Mouse (Mus musculus) limb, embryonic 11.5 days (tissue): ENCODE measurements around the gene Col6a6. TPM values are rescaled to one million over a fixed set of nuclear protein-coding genes. Genes with fewer than 3 reads are reported as not detected.

Experiments
- ATAC-seq: fragments of 200-750 bp; cut with Nextera tagmentation; 2 replicates; pipeline ENCODE4 v1.8.0; 2017; ENCODE audit warnings: low read depth; ENCODE audit not compliant: insufficient number of reproducible peaks, low FRiP score, low TSS enrichment
- DNase-seq: peaks from one replicate; pipeline ENCODE4 v3.0.0-alpha.2; 2015; ENCODE audit warnings: low spot score
- H3K27ac ChIP-seq: fragments of 300-500 bp; sonication (generic); replicated peaks from 2 replicates; pipeline ENCODE4 v1.5.1; 2014; ENCODE audit warnings: low read depth, mild to moderate bottlenecking, low read length
- H3K27me3 ChIP-seq: fragments of 300-500 bp; sonication (generic); 2 replicates; pipeline ENCODE4 v1.6.1; 2014; ENCODE audit warnings: mild to moderate bottlenecking, low read length, mixed read lengths; ENCODE audit not compliant: control insufficient read depth, insufficient read depth
- H3K36me3 ChIP-seq: fragments of 300-500 bp; sonication (generic); 2 replicates; pipeline ENCODE4 v1.6.1; 2014; ENCODE audit warnings: mild to moderate bottlenecking, low read length, moderate library complexity, mixed read lengths; ENCODE audit not compliant: control insufficient read depth, insufficient read depth
- H3K4me1 ChIP-seq: fragments of 300-500 bp; sonication (generic); 2 replicates; pipeline ENCODE4 v1.6.1; 2014; ENCODE audit warnings: low read length, mixed read lengths; ENCODE audit not compliant: control insufficient read depth, insufficient read depth
- H3K4me2 ChIP-seq: fragments of 300-500 bp; sonication (generic); 2 replicates; pipeline ENCODE4 v1.6.1; 2014; ENCODE audit warnings: low read depth, mild to moderate bottlenecking, moderate library complexity; ENCODE audit not compliant: severe bottlenecking
- H3K4me3 ChIP-seq: fragments of 300-500 bp; sonication (generic); 2 replicates; pipeline ENCODE4 v1.5.1; 2014; ENCODE audit warnings: low read depth, low read length
- H3K9ac ChIP-seq: fragments of 300-500 bp; sonication (generic); 2 replicates; pipeline ENCODE4 v1.6.1; 2014; ENCODE audit warnings: mild to moderate bottlenecking, low read length
- H3K9me3 ChIP-seq: fragments of 300-500 bp; sonication (generic); 2 replicates; pipeline ENCODE4 v1.6.1; 2016; ENCODE audit warnings: low read length; ENCODE audit not compliant: control insufficient read depth
- WGBS: fragments of 180-500 bp; shearing (Covaris S2); extraction: QIAGEN DNeasy Blood & Tissue Kit; methylation state at CpG from one replicate; pipeline ENCODE4 v1.1.7; 2014; 5-methylcytosine and 5-hydroxymethylcytosine counted together
- polyA plus RNA-seq: library from polyadenylated mRNA; unstranded; fragments of >200 nt; fragmentation: Nextera tagmentation; extraction: Ambion mirVana; gene quantifications from 2 replicates; pipeline ENCODE4 v1.2.1, GENCODE M21; 2014

Gene Col6a6
- polyA plus RNA-seq, 1 experiment from 2014 or later = 0.23 TPM

DNA sequence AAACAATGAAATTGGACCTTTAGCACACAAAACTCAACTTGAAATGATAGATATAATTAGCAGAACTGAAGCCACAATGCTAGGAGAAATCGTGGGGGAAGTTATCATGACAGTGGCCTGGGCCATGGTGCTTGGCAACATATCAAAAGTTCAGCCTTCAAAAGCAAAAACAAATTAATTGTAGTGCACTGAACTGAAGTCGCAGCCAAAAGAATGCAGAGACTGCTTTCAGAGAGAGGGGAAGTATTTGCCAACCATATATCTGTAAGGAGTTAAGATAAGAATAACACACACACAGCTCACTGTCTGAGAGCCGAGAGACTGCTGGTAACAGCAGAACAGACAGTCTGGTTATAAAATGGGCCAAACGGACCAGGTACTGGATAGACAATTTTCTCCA, 33.0 kb downstream of the Col6a6 start:
- Histone ChIP-seq H3K36me3 (no peaks in the 10 kb centered on the region), H3K27ac (no peak overlapping the region), H3K9ac (no peak overlapping the region), H3K4me1 (no peaks in the 10 kb centered on the region), H3K4me2 (no peak overlapping the region), H3K4me3 (no peak overlapping the region), H3K27me3 (no peaks in the 10 kb centered on the region), H3K9me3 (no peaks in the 10 kb centered on the region)
- 77% methylated on average over 4 of the region's 4 CpGs for WGBS
- DNase-seq (no peak), ATAC-seq (no peak)

GRCm38 (mm10) chr9:105791810-105792209, 36.1 kb downstream of the Col6a6 start:
- Histone ChIP-seq H3K4me1 (no peaks in the 10 kb centered on the region), H3K4me3 (no peak overlapping the region), H3K27ac (no peak overlapping the region), H3K27me3 (no peaks in the 10 kb centered on the region), H3K9me3 (no peaks in the 10 kb centered on the region), H3K4me2 (no peak overlapping the region), H3K9ac (no peak overlapping the region), H3K36me3 (no peaks in the 10 kb centered on the region)
- DNase-seq (no peak), ATAC-seq (no peak)
- WGBS = 85% methylated on average over 5 of the region's 5 CpGs

DNA sequence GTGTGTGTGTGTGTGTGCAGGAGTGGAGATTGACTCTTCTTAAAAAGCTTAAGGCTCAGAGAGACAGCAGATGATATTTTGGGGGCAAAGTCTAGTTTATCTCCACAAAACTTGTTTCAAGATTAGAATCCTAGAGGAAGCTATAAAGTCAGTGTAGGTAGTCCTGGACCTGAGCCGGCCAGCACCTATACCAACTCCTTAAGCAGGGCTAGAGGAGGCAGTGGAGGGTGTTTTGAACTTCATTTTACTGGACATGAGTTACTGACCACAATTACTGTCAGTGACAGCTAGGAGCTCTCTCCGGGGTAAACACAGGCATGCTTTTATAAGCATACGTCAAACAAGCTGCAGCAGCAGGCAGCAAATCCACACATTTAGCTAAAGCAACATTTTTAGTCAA, 39.8 kb downstream of the Col6a6 start:
- H3K9me3 ChIP-seq = no peaks in the 10 kb centered on the region
- no peaks in the 10 kb centered on the region for H3K4me1 ChIP-seq
- 47% methylated on average over 3 of the region's 3 CpGs for WGBS
- H3K27ac ChIP-seq = no peak overlapping the region
- no peaks in the 10 kb centered on the region for H3K27me3 ChIP-seq
- DNase-seq (no peak), ATAC-seq (no peak)
- H3K36me3 ChIP-seq = no peaks in the 10 kb centered on the region
- H3K4me3 ChIP-seq = no peak overlapping the region
- no peak overlapping the region for H3K9ac ChIP-seq
- no peak overlapping the region for H3K4me2 ChIP-seq

- no peaks in the 10 kb centered on the region for H3K9me3 ChIP-seq
- H3K4me2 ChIP-seq = no peak overlapping the region
Observed at GRCm38 (mm10) chr9:105787800-105788199, 40.2 kb downstream of the Col6a6 start.

DNA sequence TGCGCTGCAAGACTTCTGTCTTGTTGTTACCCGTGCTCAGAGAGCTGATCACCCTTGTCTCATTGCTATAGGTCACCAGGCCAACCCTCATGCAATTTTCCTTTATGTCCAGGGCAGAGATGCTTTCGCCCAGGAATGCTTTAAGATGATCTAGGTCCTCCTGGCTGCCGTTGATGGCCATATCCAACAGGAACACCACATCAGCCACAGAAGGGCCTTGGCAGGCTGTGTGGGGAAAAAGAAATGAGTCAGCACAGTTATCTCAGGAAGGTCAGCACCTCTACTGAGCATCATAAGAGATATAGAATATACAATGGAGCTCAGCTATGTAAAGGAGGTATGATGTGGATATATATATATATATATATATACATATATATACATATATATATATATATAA, 43.9 kb downstream of the Col6a6 start:
- no peak for ATAC-seq
- no peak overlapping the region for H3K27ac ChIP-seq

More at GRCm38 (mm10) chr9:105787800-105788199, 40.2 kb downstream of the Col6a6 start:
- no peak overlapping the region for H3K4me3 ChIP-seq
- ATAC-seq = no peak
- no peaks in the 10 kb centered on the region for H3K4me1 ChIP-seq
- DNase-seq = no peak
- no peak overlapping the region for H3K9ac ChIP-seq
- no peak overlapping the region for H3K27ac ChIP-seq
- no peaks in the 10 kb centered on the region for H3K27me3 ChIP-seq
- WGBS = 66% methylated on average over 11 of the region's 11 CpGs
- H3K36me3 ChIP-seq = no peaks in the 10 kb centered on the region

DNA sequence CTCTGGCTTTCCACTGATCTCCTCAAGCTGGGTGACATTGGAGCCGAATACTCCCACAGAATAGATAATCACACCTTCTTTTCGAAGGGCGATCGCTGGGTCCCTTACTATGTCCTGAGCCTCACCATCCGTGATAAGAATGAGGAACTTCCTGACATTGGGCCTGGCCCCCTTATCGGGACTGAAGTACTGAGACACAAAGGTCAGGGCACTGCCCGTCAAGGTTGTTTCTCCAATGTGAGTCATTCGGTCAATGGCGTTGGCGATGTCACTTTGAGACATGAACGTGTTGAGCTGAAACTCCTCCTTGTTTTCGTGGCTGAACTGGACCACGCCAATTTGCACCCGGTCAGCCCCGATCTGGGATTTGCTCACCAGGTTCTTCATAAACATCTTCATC, 47.3 kb downstream of the Col6a6 start:
- Histone ChIP-seq H3K4me2 (no peak overlapping the region), H3K36me3 (no peaks in the 10 kb centered on the region), H3K9me3 (no peaks in the 10 kb centered on the region), H3K4me3 (no peak overlapping the region), H3K4me1 (no peaks in the 10 kb centered on the region), H3K27ac (no peak overlapping the region), H3K9ac (no peak overlapping the region), H3K27me3 (no peaks in the 10 kb centered on the region)
- ATAC-seq (no peak), DNase-seq (no peak)
- 96% methylated on average over 15 of the region's 15 CpGs for WGBS

More for the DNA sequence above, 43.9 kb downstream of the Col6a6 start:
- H3K4me1 ChIP-seq = no peaks in the 10 kb centered on the region
- DNase-seq = no peak
- H3K9ac ChIP-seq = no peak overlapping the region
- no peaks in the 10 kb centered on the region for H3K36me3 ChIP-seq
- H3K27me3 ChIP-seq = no peaks in the 10 kb centered on the region
- WGBS = 90% methylated on average over 4 of the region's 4 CpGs
- H3K4me2 ChIP-seq = no peak overlapping the region
- no peak overlapping the region for H3K4me3 ChIP-seq
- H3K9me3 ChIP-seq = no peaks in the 10 kb centered on the region

- Histone ChIP-seq H3K4me3 (no peak overlapping the region), H3K9ac (no peak overlapping the region), H3K9me3 (no peaks in the 10 kb centered on the region), H3K4me2 (no peak overlapping the region), H3K27ac (no peak overlapping the region), H3K4me1 (no peaks in the 10 kb centered on the region), H3K36me3 (no peaks in the 10 kb centered on the region), H3K27me3 (no peaks in the 10 kb centered on the region)
- 94% methylated on average over 6 of the region's 6 CpGs for WGBS
- DNase-seq (no peak), ATAC-seq (no peak)
Observed at GRCm38 (mm10) chr9:105778741-105779140, 49.2 kb downstream of the Col6a6 start.

DNA sequence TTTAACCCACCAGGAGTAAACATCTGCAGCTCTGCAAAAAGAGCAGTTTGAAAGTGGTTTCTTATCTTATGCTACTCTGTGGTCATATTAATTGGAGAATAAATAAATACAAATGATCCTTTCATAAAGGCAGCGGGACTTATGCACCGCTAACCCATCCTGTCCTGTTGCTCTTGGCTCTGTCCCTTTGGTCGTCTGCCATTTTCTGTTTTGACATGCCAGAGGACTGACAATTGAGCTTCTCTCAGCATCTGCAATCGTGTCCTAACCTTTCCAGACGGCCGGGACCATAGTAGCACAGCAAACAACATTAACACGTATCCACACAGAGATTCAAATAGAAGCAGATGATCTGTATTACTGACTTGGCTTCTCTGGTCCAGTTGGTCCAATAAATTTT, 53.1 kb downstream of the Col6a6 start:
- H3K27ac ChIP-seq = no peak overlapping the region
- no peak for DNase-seq
- no peak for ATAC-seq
- no peak overlapping the region for H3K4me3 ChIP-seq
- H3K27me3 ChIP-seq = no peaks in the 10 kb centered on the region
- 85% methylated on average over 7 of the region's 7 CpGs for WGBS
- H3K4me1 ChIP-seq = no peaks in the 10 kb centered on the region
- no peak overlapping the region for H3K9ac ChIP-seq
- H3K36me3 ChIP-seq = no peaks in the 10 kb centered on the region
- H3K9me3 ChIP-seq = no peaks in the 10 kb centered on the region
- H3K4me2 ChIP-seq = no peak overlapping the region

DNA sequence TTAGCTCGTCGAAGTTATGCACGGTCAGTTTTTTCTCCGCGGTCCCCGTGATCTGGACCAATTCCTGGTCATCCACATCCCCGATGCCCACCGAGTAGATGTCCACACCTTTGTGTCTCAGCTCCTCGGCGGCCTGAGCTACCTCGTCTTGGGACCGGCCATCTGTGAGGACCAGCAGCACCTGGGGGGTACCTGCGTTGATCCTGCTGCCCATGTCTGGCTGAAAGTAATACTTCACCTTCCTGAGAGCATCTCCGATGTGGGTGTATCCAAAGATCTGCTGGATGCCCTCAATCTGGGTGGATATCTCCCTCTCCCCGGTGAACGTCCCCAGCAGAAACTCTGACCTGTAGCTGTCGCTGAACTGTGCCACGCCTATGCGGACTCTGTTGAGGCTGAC, 53.6 kb downstream of the Col6a6 start:
- H3K9ac ChIP-seq = no peak overlapping the region
- H3K9me3 ChIP-seq = no peaks in the 10 kb centered on the region
- DNase-seq (no peak), ATAC-seq (no peak)
- H3K4me1 ChIP-seq = no peaks in the 10 kb centered on the region
- no peaks in the 10 kb centered on the region for H3K36me3 ChIP-seq
- WGBS = 95% methylated on average over 19 of the region's 19 CpGs
- H3K27ac ChIP-seq = no peak overlapping the region
- H3K27me3 ChIP-seq = no peaks in the 10 kb centered on the region
- no peak overlapping the region for H3K4me3 ChIP-seq
- H3K4me2 ChIP-seq = no peak overlapping the region
